Mouse (Mus musculus) stomach, postnatal 0 days (tissue): ENCODE measurements around the gene Phospho2. TPM values are rescaled to one million over a fixed set of nuclear protein-coding genes. Genes with fewer than 3 reads are reported as not detected.

Experiments used
- ATAC-seq: fragments of 200-750 bp; cut with Nextera tagmentation; 2 replicates; pipeline ENCODE4 v1.8.0; 2017; ENCODE audit not compliant: low FRiP score, low TSS enrichment
- DNase-seq: peaks from one replicate; pipeline ENCODE4 v3.0.0-alpha.2; 2016; ENCODE audit warnings: low spot score
- H3K27ac ChIP-seq: fragments of 300-500 bp; sonication (generic); replicated peaks from 2 replicates; pipeline ENCODE4 v1.5.1; 2014; ENCODE audit warnings: mild to moderate bottlenecking, control low read depth
- H3K27me3 ChIP-seq: fragments of 300-500 bp; sonication (generic); 2 replicates; pipeline ENCODE4 v1.6.1; 2014; ENCODE audit warnings: low read length; ENCODE audit not compliant: control insufficient read depth, insufficient read depth
- H3K36me3 ChIP-seq: fragments of 300-500 bp; sonication (generic); 2 replicates; pipeline ENCODE4 v1.6.1; 2014; ENCODE audit warnings: low read length, mixed read lengths; ENCODE audit not compliant: control insufficient read depth, insufficient read depth
- H3K4me1 ChIP-seq: fragments of 300-500 bp; sonication (generic); replicated peaks from 2 replicates; pipeline ENCODE4 v1.6.1; 2014; ENCODE audit warnings: antibody characterized with exemption; ENCODE audit not compliant: control insufficient read depth, insufficient read depth
- H3K4me2 ChIP-seq: fragments of 300-500 bp; sonication (generic); replicated peaks from 2 replicates; pipeline ENCODE4 v1.6.1; 2014; ENCODE audit warnings: low read depth, mild to moderate bottlenecking, control low read depth, moderate library complexity
- H3K4me3 ChIP-seq: fragments of 300-500 bp; sonication (generic); 2 replicates; pipeline ENCODE4 v1.5.1; 2014; ENCODE audit warnings: low read depth, low read length, control low read depth
- H3K9ac ChIP-seq: fragments of 300-500 bp; sonication (generic); 2 replicates; pipeline ENCODE4 v1.6.1; 2014; ENCODE audit warnings: mild to moderate bottlenecking, low read length, control low read depth, mixed read lengths
- H3K9me3 ChIP-seq: fragments of 300-500 bp; sonication (generic); 2 replicates; pipeline ENCODE4 v1.6.1; 2016; ENCODE audit warnings: low read length; ENCODE audit not compliant: control insufficient read depth
- CTCF ChIP-seq: IDR thresholded peaks from 2 replicates; pipeline ENCODE4 v1.5.1; 2016; ENCODE audit warnings: antibody characterized with exemption, low read depth, mild to moderate bottlenecking, moderate library complexity
- EP300 ChIP-seq: optimal IDR thresholded peaks from 2 replicates; pipeline ENCODE3; 2016; ENCODE audit warnings: antibody characterized with exemption
- WGBS: fragments of 180-500 bp; shearing (Covaris S2); extraction: QIAGEN DNeasy Blood & Tissue Kit; methylation state at CpG from one replicate; pipeline ENCODE4 v1.1.7; 2014; 5-methylcytosine and 5-hydroxymethylcytosine counted together
- polyA plus RNA-seq: library from polyadenylated mRNA; unstranded; fragments of >200 nt; fragmentation: Nextera tagmentation; extraction: Ambion mirVana; gene quantifications from 2 replicates; pipeline ENCODE4 v1.2.1, GENCODE M21; 2015

The Phospho2 gene
- polyA plus RNA-seq, 1 experiment from 2014 or later = 19.0 TPM

- no peaks in the 10 kb centered on the region for H3K36me3 ChIP-seq
- no peaks in the 10 kb centered on the region for H3K4me1 ChIP-seq
- TF ChIP-seq EP300 = no peak
- TF ChIP-seq CTCF = no peak
- WGBS = 65% methylated on average over 7 of the region's 7 CpGs
- H3K9ac ChIP-seq = no peak overlapping the region
- no peak for ATAC-seq
- H3K27me3 ChIP-seq = no peaks in the 10 kb centered on the region
- DNase-seq = no peak
- no peak overlapping the region for H3K27ac ChIP-seq
- no peaks in the 10 kb centered on the region for H3K9me3 ChIP-seq
- no peak overlapping the region for H3K4me3 ChIP-seq
- no peak overlapping the region for H3K4me2 ChIP-seq
Measured at GRCm38 (mm10) chr2:69777985-69778835, 11.2 kb upstream of the Phospho2 start.

GRCm38 (mm10) chr2:69778836-69779177 is 10.6 kb upstream of the Phospho2 start:
- H3K36me3 ChIP-seq = no peaks in the 10 kb centered on the region
- H3K4me3 ChIP-seq = no peak overlapping the region
- H3K27ac ChIP-seq = no peak overlapping the region
- no peak overlapping the region for H3K4me2 ChIP-seq
- DNase-seq (no peak), ATAC-seq (no peak)
- 58% methylated on average over 5 of the region's 5 CpGs for WGBS
- no peak overlapping the region for H3K9ac ChIP-seq
- no peaks in the 10 kb centered on the region for H3K4me1 ChIP-seq
- H3K9me3 ChIP-seq = no peaks in the 10 kb centered on the region
- H3K27me3 ChIP-seq = no peaks in the 10 kb centered on the region
- TF ChIP-seq EP300 (no peak), CTCF (peak; percentile 53)

- H3K27ac ChIP-seq = peak overlapping the region; percentile 87
- no peaks in the 10 kb centered on the region for H3K9me3 ChIP-seq
- H3K4me2 ChIP-seq = peak overlapping the region; percentile 65
- no peaks in the 10 kb centered on the region; the same call in 1 of the 2 replicates for H3K36me3 ChIP-seq
- H3K27me3 ChIP-seq = no peaks in the 10 kb centered on the region
- no peak for TF ChIP-seq CTCF
- TF ChIP-seq EP300 = no peak
- peak; percentile 28; the same call in 1 of the 2 replicates for ATAC-seq
- 11% methylated on average over 9 of the region's 9 CpGs for WGBS
- no peak for DNase-seq
- H3K4me1 ChIP-seq = no peaks in the 10 kb centered on the region
- H3K9ac ChIP-seq = peak overlapping the region; percentile 55
- H3K4me3 ChIP-seq = peak overlapping the region; percentile 63
Measured at GRCm38 (mm10) chr2:69788974-69789373, 449 bp upstream of the Phospho2 start.

GRCm38 (mm10) chr2:69790285-69790684 is 862 bp downstream of the Phospho2 start:
- Histone ChIP-seq H3K9me3 (no peaks in the 10 kb centered on the region), H3K27ac (peak overlapping the region; percentile 87; the same call in 1 of the 2 replicates), H3K4me3 (peak overlapping the region; percentile 63), H3K4me1 (no peaks in the 10 kb centered on the region), H3K9ac (no peak overlapping the region), H3K36me3 (peaks cover 2% of the 10 kb centered on the region; the same call in 1 of the 2 replicates), H3K4me2 (peak overlapping the region; percentile 65), H3K27me3 (no peaks in the 10 kb centered on the region)
- ATAC-seq (peak; percentile 72; the same call in 1 of the 2 replicates), DNase-seq (peak; percentile 91)
- WGBS = 1% methylated on average over 10 of the region's 10 CpGs
- no peak for TF ChIP-seq EP300
- peak; percentile 89 for TF ChIP-seq CTCF

- H3K4me2 ChIP-seq = peak overlapping the region; percentile 65
- no peak overlapping the region for H3K27ac ChIP-seq
- TF ChIP-seq EP300 (no peak), CTCF (no peak)
- peak overlapping the region; percentile 63; the same call in 1 of the 2 replicates for H3K4me3 ChIP-seq
- no peaks in the 10 kb centered on the region for H3K9me3 ChIP-seq
- no peak overlapping the region for H3K9ac ChIP-seq
- 69% methylated on average over 4 of the region's 4 CpGs for WGBS
- DNase-seq = no peak
- no peak for ATAC-seq
- no peaks in the 10 kb centered on the region for H3K4me1 ChIP-seq
- no peaks in the 10 kb centered on the region for H3K27me3 ChIP-seq
- H3K36me3 ChIP-seq = peaks cover 6% of the 10 kb centered on the region; the same call in 1 of the 2 replicates
Measured at GRCm38 (mm10) chr2:69790722-69791121, 1.3 kb downstream of the Phospho2 start.

- H3K36me3 ChIP-seq = no peaks in the 10 kb centered on the region
- H3K9ac ChIP-seq = no peak overlapping the region
- H3K9me3 ChIP-seq = no peaks in the 10 kb centered on the region
- ATAC-seq = peak; percentile 92
- no peak overlapping the region for H3K4me2 ChIP-seq
- TF ChIP-seq EP300 (no peak), CTCF (peak; percentile 80)
- no peaks in the 10 kb centered on the region for H3K4me1 ChIP-seq
- WGBS = 47% methylated on average over 5 of the region's 5 CpGs
- no peaks in the 10 kb centered on the region for H3K27me3 ChIP-seq
- H3K27ac ChIP-seq = no peak overlapping the region
- no peak overlapping the region for H3K4me3 ChIP-seq
- DNase-seq = peak; percentile 81
Measured at GRCm38 (mm10) chr2:69802911-69803312, 13.5 kb downstream of the Phospho2 start.
